Mouse (Mus musculus) erythroblast, embryonic 14.5 days (primary cell): Measurements from ENCODE around the gene Olfr1367.

Source experiments
- GATA1 ChIP-seq: IDR thresholded peaks from 2 replicates; pipeline ENCODE4 v1.6.1; 2012; ENCODE audit warnings: low read length, inconsistent platforms, mixed read lengths
- TAL1 ChIP-seq: IDR thresholded peaks from 3 replicates; pipeline ENCODE4 v1.6.1; 2012; ENCODE audit warnings: low read length, inconsistent platforms, mixed read lengths

DNA sequence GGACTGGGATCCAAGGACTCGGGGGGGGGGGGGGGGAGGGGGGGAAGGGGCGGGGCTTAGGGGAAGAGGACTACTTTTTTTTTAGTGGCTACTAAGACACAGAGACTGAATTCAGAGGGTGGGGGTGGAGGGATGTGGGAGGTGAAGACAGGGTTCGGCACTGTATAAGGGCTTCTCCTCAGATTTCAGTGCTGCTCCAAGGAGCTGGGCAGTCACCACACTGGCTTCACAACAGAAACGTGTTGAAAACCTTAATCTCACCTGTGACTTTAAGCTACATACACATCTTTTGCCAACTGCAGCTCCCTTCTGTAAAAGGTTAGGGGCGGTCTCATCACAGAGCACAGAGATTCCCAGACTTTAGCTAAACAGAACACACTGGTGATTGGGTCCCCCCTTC, 33.9 kb upstream of the Olfr1367 start:
- TF ChIP-seq GATA1 = no peak
- TF ChIP-seq TAL1 = no peak
